Mouse (Mus musculus) megakaryocyte progenitor cell, adult 5-6 weeks (primary cell): ENCODE results near the gene Polr3h. TPM values are rescaled to one million over a fixed set of nuclear protein-coding genes. Genes with fewer than 3 reads are reported as not detected.
"Not testable (repeated sequence)": the region's sequence is repeated elsewhere in the genome, so short reads cannot be mapped to it uniquely, and the experiment has no call there.

Experiments
- ATAC-seq: replicated peaks from 2 replicates; pipeline ENCODE4 v1.8.0; 2016; ENCODE audit warnings: mild to moderate bottlenecking, moderate TSS enrichment, inconsistent platforms; ENCODE audit not compliant: poor library complexity
- total RNA-seq, 2 experiments: library from RNA; stranded (forward) in 1 of 2; stranded (reverse) in 1 of 2; fragments of 157-497, 149-512 nt in 1 of 2; fragments of 200-1000 nt in 1 of 2; gene quantifications; 2 replicates each; pipeline versions ENCODE4 v1.2.3 to v1.2.4; 2015 to 2017

Gene Polr3h
- total RNA-seq (2015), result 14.0 and 17.1 TPM in 2 replicates
- total RNA-seq (2017), result 37.6 and 37.7 TPM in 2 replicates

- peak; percentile 89 for ATAC-seq
Observed at GRCm38 (mm10) chr15:81925760-81926445, at the start of gene Polr3h. Gene Polr3h, minus strand, starts transcription at chr15:81926240.

GRCm38 (mm10) chr15:81975156-81975555, 49.1 kb upstream of the Polr3h start:
- ATAC-seq, result not testable (repeated sequence)

GRCm38 (mm10) chr15:81970498-81970897, 44.5 kb upstream of the Polr3h start:
- not testable (repeated sequence) for ATAC-seq

- ATAC-seq, result not testable (repeated sequence)
Observed at GRCm38 (mm10) chr15:81969635-81970034, 43.6 kb upstream of the Polr3h start.

DNA sequence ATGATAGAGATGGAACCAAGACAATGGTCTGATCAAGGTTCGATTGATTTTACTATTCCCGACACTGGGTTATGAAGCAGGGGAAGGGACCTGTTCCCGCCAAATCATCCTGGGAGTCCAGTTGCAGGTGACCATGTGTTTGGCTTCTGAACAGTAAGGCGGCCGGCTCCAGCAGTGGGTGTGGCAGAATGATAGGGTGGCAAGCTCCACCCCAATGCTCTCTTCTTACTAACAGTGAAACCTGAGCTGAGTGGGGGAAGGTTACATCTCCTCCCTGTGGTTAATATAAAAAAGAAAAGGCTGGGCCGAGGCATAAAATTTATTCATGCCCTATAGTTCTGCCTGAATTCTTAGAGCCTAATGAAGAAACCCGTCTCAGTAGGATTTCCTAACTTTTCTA, 43.1 kb upstream of the Polr3h start:
- ATAC-seq, result peak; percentile 75

DNA sequence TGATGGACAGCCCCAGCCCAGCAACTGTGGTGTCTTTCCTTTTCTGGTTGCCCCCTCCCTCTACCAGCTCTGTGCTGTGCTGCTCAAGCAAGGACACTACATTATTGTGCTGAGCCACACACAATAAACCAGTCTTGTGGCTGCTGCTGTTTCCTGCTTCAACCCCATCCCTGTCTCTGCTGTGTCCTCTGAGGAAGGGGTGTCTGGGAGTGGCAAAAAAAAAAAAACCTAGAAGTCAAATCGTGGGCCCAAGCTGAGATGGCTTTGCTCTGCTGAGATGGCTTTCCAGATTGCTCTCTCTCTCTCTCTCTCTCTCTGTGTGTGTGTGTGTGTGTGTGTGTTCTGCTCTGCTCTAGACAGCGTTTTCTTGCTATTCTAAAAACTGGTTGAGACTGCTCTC, 42.4 kb upstream of the Polr3h start:
- ATAC-seq, result no peak

DNA sequence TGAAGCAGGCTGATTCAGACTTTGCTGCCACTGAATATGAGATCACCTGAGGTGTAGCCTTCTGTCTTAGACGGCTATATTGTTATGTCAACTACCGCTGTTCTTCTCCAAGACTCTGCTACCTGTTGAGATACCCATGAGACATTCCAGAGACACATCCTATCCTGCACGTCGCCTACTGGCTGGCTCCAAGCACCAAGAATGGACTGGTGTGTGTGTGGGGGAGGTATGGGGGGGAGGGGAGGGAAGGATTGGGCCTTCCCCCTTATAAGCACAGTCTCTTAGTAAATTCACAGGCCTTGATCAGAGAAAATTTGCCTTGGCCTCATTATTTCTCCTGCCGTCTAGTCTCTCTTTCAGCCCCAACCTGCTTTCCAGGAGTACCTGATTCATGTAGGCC, 41.8 kb upstream of the Polr3h start:
- ATAC-seq, result no peak

GRCm38 (mm10) chr15:81966062-81966829, 40.2 kb upstream of the Polr3h start:
- ATAC-seq, result no peak

GRCm38 (mm10) chr15:81964980-81965545, 39.0 kb upstream of the Polr3h start:
- ATAC-seq, result no peak

DNA sequence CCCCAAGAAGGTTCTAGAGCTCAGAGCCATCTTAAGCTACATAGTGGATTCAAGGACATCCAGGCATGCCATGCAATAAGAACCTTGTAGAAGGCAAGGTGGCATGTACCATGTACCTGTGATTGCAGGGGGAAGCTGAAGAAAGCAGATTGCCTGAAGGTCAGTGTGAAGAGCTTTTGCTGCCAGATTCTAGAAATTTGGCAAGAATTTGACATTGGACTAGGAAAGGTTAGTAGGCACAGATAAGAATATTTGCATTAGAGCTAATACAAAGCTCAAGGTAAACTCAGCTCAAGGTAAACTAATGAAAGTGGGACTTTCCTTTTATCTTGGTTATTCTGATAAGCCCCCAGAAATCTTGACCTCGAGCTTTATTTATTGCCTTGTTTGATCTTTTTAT, 38.2 kb upstream of the Polr3h start:
- no peak for ATAC-seq

DNA sequence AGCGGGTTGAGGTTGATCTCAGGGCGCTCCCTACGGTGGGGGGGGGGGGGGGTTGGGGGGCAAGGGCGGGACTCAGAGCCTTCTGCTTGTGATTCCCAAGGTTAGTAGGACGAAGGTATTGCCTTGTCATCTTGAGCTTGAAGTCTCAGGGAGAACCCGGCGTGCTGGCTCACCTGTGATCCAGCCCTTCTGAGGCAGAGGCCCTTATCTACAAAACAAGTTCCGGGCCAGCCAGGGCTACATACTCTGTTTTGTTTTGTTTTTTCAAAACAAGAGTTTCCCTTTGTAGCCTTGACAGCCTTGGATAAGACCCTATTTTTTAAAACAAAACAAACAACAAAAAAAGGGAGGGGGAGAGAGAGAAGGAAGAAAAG, 35.0 kb upstream of the Polr3h start:
- no peak; the same call in 1 of the 2 replicates for ATAC-seq

DNA sequence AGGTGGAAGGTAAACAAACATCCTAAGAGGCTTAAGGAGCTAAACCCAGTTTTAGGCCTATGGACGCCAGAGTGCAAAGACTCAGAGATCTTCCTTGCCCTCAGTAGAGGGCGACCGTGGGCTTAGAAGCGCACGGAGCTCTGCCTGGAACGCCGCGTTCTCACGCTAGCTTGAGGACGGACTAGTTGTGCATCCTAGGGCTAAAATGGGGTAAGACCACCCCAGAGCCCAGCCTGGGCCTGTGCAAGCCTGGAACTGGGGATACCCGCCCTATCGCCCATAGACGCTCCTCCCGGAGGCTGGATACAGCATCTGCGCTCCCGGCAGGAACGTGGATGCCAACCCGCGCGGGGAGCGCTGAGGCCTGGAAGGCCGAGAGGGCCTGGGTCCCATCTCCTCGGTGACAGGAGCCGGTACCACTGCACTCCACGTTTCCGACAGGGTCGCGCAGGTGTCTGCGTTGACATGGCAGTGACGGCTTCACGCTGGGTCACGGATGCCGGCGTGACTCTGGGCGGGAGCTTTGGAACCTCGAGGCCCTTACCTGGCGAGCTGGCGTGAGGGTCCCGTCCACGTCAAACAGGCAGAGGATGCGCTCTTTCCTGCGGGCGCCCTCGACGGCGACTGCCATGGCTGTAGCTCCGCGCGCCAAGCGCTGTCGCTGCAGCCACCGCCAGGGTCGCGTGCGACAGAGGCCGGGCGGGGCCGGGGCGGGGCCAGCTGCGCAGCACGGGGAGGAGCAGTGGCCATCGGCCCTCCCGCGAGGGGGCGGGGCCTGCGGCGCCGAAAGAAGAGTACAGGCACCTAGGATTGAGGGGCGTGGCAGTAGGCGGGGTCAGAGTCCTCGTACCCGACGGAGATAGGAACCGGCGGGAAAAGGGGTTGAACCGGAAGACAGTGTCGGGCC, 34.4 kb upstream of the Polr3h start, which contains the start of gene Pmm1:
Pmm1 (minus strand) TSS at position 760 of the 907 bp plus-strand sequence.
- ATAC-seq, result peak; percentile 92

GRCm38 (mm10) chr15:81958906-81959305, 32.9 kb upstream of the Polr3h start:
- ATAC-seq, result 0 out of 2 replicates have a peak, but pooled peaks have one; percentile 3

GRCm38 (mm10) chr15:81957598-81957997, 31.6 kb upstream of the Polr3h start:
- no peak for ATAC-seq

DNA sequence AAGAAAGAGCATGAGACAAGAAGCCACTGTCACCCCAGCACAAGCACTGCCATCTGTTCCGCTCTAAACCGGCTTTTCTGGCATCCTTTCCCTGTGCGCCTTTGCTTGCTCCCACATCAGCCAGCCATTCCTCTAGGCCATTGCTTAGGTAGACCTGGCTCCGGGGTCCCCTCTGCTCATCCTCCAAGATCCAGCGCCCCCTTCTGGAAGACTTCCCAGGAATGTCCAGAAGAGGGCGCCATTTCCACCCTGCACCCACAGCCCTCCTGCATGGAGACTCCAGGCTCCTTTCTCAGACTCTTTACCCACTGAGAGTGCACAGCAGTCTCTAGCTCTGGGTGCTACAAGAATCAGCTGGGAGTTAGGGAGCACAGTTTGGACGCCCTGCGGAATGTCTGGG, 30.4 kb upstream of the Polr3h start:
- peak; percentile 35; the same call in 1 of the 2 replicates for ATAC-seq

GRCm38 (mm10) chr15:81955414-81955813, 29.4 kb upstream of the Polr3h start:
- ATAC-seq, result no peak

DNA sequence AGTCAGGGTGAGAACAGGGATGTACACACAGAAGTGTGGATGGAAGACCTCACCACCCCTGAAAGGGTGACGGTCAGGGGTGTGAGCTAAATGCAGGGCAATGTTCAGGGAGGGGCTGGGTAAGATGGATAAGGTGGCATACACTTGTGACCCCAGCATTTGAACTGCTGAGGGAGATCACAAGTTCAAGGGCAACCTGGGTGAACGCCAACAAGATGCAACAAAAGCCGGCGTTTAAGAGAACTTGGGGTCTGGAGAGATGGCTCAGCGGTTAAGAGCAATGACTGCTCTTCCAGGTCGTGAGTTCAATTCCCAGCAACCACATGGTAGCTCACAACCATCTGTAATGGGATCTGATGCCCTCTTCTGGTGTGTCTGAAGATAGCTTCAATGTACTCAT, 28.7 kb upstream of the Polr3h start:
- ATAC-seq, result no peak

- no peak for ATAC-seq
Observed at GRCm38 (mm10) chr15:81954151-81954583, 28.1 kb upstream of the Polr3h start.

DNA sequence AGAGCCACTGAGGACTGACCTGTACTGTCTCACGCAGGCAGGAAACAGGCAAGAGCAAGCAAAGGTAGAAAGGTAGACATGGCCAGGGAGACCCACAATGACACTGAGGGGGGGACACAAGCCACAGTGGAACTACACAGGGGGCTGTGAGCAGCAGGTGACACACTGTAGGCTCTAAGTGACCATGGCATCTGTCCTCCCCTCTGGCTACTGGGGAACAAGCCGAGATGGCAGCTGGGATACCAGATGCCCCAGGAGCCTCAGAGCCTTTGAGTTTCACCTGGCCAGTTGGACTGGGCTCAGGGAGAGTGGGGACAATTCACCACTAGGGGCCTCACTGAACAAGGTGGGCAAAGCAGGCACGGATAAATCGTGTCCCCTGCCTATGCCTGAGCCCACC, 26.3 kb upstream of the Polr3h start:
- no peak for ATAC-seq

DNA sequence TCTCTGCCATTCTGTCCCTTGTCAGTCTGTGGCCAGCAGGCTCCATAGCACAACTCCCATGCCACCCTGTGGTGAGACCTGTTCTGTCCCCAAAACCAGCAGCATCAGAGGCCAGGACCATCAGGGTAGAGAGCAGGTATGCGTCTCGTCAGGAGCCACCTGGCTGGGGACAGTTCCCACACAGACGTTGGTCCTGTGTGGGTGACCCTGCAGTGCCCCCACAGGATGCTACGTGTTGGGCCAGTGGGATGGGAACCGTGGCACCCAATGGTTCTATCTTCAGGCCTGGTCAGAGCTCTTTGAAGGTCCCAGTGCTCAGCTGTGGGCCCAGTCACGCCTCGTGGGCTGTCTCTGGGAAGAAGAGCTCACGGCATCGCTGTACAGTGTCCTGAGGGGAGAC, 25.1 kb upstream of the Polr3h start:
- ATAC-seq, result no peak

DNA sequence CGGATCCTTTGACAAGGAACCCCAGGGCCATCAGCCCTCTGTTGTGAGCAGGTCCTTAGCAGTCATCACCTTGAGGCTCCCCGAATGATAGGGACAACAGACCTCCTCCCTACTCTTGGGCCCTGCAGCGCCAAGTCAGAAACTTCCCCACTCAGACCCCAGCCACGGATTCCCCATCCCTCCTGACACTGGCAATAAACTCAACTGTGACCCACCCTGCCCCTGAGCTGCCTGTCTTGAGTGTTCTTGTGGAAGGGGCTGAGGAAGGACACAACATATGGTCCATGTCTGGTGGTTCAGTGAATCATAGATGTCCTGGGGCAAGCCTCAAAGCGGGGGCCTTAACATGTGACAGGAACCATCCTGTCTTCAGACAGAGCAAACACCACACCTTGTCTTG, 24.7 kb upstream of the Polr3h start:
- ATAC-seq, result no peak
